Mouse (Mus musculus): ENCODE measurements at regions not wholly inside any gene's neighbourhood (a gene's known extent, or its start where the extent isn't known, plus 50 kb on each side); places are given as distances from the start of the nearest gene placed in this dataset.

DNA sequence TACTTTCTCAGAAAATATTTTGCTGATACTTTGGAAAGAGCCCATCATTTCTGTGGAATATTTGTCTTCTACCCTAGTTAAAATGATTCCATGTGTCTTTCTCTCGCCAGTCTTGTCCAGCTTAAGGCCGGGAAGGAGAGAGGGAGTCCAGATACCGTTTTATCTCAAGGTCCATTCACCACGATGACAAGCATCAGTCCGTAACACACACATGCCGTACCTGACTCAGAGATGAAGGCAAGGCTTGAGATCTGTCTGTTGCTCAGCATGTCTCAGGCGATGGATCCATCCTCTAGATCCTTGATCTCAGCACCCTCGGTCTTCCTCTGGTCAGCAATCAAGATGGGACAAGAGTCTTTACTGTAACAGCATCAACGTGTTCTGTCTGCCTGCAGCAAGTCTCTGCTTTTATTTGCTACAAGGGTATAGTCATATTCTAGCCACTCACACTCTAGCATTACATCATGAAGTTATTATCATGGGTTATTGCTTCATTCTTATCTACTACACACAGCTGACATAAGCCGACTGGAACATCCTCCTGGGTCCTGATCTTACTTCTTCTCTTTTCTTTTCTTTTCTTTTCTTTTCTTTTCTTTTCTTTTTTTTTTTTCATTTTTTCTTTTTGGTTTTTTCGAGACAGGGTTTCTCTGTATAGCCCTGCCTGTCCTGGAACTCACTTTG, 64.9 kb upstream of the Tmem164 start:
- no peaks in the 10 kb centered on the region for H3K4me1 ChIP-seq (ENCODE audit: control insufficient read depth, insufficient read depth, low read length)
- TF ChIP-seq CTCF (IDR thresholded peaks at IDR 0.05; ENCODE audit: extremely low read depth, insufficient read depth, low read length) = no peak
- no peak for TF ChIP-seq POLR2A (IDR thresholded peaks at IDR 0.05; ENCODE audit: extremely low read depth, insufficient read depth, low read length)
- no peak overlapping the region for H3K27ac ChIP-seq (ENCODE audit: insufficient read depth, low read length)
- no peak overlapping the region for H3K4me3 ChIP-seq (ENCODE audit: insufficient read depth, low read length)

DNA sequence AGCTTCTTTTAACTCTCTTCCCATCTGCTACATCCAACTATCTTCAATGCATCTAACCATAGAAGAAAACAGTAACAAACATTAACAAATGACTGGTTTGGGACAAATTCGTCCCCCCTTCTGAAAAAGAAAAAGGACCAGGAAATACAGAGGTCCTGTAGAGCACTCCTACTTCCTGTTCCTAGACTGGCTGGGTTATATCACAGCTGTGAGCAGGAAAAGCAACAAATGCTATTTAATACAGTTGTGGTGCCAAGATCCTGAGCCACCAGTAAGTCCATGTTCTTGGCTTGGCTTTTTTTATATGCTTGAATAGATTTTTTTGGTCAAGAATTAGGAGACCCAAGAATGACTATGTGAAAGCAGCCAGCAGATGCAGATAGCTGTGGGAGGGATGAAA, 62.8 kb upstream of the Tmem164 start:
- no peak for TF ChIP-seq POLR2A (IDR thresholded peaks at IDR 0.05; ENCODE audit: extremely low read depth, insufficient read depth, low read length)
- TF ChIP-seq CTCF (IDR thresholded peaks at IDR 0.05; ENCODE audit: extremely low read depth, insufficient read depth, low read length) = no peak
- no peaks in the 10 kb centered on the region for H3K4me1 ChIP-seq (ENCODE audit: control insufficient read depth, insufficient read depth, low read length)
- no peak overlapping the region for H3K27ac ChIP-seq (ENCODE audit: insufficient read depth, low read length)
- H3K4me3 ChIP-seq (ENCODE audit: insufficient read depth, low read length) = no peak overlapping the region

DNA sequence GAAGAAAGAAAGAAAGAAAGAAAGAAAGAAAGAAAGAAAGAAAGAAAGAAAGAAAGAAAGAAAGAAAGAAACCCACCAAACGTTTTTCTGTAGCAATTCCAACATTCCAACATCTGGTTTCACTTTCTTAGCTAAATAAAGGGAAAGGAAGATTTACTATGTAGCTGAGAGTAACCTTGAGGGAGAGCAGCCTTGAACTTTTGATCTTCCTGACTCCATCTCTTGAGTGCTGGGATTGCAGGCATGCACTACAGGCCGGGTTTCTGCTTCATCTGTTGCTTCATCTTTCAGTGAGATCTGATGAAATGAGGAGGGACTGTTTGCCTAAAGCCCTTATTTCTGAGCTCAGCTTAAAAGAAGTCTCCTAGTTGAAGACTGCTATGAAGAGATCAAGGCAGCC, 57.8 kb upstream of the Tmem164 start:
- Histone ChIP-seq H3K4me3 (ENCODE audit: insufficient read depth, low read length) (no peak overlapping the region), H3K4me1 (ENCODE audit: control insufficient read depth, insufficient read depth, low read length) (no peaks in the 10 kb centered on the region), H3K27ac (ENCODE audit: insufficient read depth, low read length) (no peak overlapping the region)
- TF ChIP-seq CTCF (IDR thresholded peaks at IDR 0.05; ENCODE audit: extremely low read depth, insufficient read depth, low read length) (no peak), POLR2A (IDR thresholded peaks at IDR 0.05; ENCODE audit: extremely low read depth, insufficient read depth, low read length) (no peak)

DNA sequence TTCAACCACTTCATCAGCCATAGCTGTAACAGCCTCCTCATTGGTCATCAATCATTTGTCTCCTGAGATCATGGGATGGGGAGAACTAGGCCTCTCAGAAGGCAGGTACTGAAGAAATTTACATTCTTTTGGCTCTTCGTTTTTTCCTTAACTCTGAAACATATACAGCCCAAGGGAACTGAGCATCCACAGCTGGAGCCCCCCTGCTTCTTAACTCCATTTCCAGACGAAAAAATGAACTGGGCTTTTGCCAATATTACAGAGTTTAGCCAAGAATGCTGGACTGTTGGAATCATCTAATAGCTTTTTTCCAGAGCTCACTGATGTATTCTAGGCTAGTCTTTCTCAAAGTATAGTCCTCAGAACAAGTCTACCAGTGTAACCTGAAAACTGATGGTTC, 57.3 kb upstream of the Tmem164 start:
- H3K4me1 ChIP-seq (ENCODE audit: control insufficient read depth, insufficient read depth, low read length) = no peaks in the 10 kb centered on the region
- no peak for TF ChIP-seq POLR2A (IDR thresholded peaks at IDR 0.05; ENCODE audit: extremely low read depth, insufficient read depth, low read length)
- TF ChIP-seq CTCF (IDR thresholded peaks at IDR 0.05; ENCODE audit: extremely low read depth, insufficient read depth, low read length) = no peak
- no peak overlapping the region for H3K4me3 ChIP-seq (ENCODE audit: insufficient read depth, low read length)
- H3K27ac ChIP-seq (ENCODE audit: insufficient read depth, low read length) = no peak overlapping the region

Data from cortical plate, adult 2 months (tissue).